Mouse (Mus musculus) ES-E14 (cell line): Measurements from ENCODE around the gene Pxmp4. TPM values are rescaled to one million over a fixed set of nuclear protein-coding genes. Genes with fewer than 3 reads are reported as not detected.

Source experiments
- DNase-seq: peaks from one replicate; pipeline ENCODE4 v3.0.0-alpha.2; 2013; ENCODE audit warnings: low read depth, low spot score
- H3K27ac ChIP-seq: 2 replicates; pipeline ENCODE4 v1.5.1; 2012; ENCODE audit warnings: low read depth, mild to moderate bottlenecking, low read length, moderate library complexity, mixed read lengths; ENCODE audit not compliant: poor library complexity, insufficient read depth, severe bottlenecking
- H3K36me3 ChIP-seq: 2 replicates; pipeline ENCODE4 v1.6.1; 2012; ENCODE audit warnings: mild to moderate bottlenecking, low read length, moderate library complexity, mixed read lengths; ENCODE audit not compliant: control insufficient read depth, poor library complexity, insufficient read depth, severe bottlenecking
- H3K4me1 ChIP-seq, 2 experiments: fragments of 150-350 bp in 1 of 2; sonication (generic) in 1 of 2; 2 replicates each; pipeline ENCODE4 v1.6.1; 2012; ENCODE audit warnings: low read length in 2 of 2, mild to moderate bottlenecking in 1 of 2, mixed read lengths in 1 of 2; ENCODE audit not compliant: control insufficient read depth in 2 of 2, insufficient read depth in 2 of 2, poor library complexity in 1 of 2
- H3K4me3 ChIP-seq, 2 experiments: fragments of 150-350 bp in 1 of 2; sonication (generic) in 1 of 2; 2 replicates each; pipeline ENCODE4 v1.5.1; 2012; ENCODE audit warnings: low read length in 2 of 2, low read depth in 1 of 2, mild to moderate bottlenecking in 1 of 2, mixed read lengths in 1 of 2; ENCODE audit not compliant: insufficient read depth in 1 of 2, poor library complexity in 1 of 2, severe bottlenecking in 1 of 2
- H3K9ac ChIP-seq: 2 replicates; pipeline ENCODE4 v1.6.1; 2012; ENCODE audit warnings: low read depth, mild to moderate bottlenecking, low read length, mixed read lengths; ENCODE audit not compliant: poor library complexity, insufficient read depth, severe bottlenecking
- H3K9me3 ChIP-seq: fragments of 150-350 bp; sonication (generic); 2 replicates; pipeline ENCODE4 v1.6.1; 2012; ENCODE audit warnings: low read depth, mild to moderate bottlenecking, low read length; ENCODE audit not compliant: control insufficient read depth, insufficient read depth
- ZNF384 ChIP-seq: IDR thresholded peaks from 2 replicates; pipeline ENCODE4 v1.6.1; 2012; ENCODE audit warnings: low read depth, low read length, inconsistent platforms
- in situ Hi-C, 2 experiments: fragments of 600-800 bp; cut with MboI; formaldehyde crosslinking; loops; one replicate each; pipeline ENCODE4 v1.15.1; 2025; ENCODE audit warnings: low sequenced_read_pairs in 2 of 2, inconsistent platforms in 1 of 2; ENCODE audit not compliant: unreplicated experiment in 2 of 2
- total RNA-seq: library from RNA; depleted of rRNA; stranded (reverse); fragments of 300-350 nt; gene quantifications from 2 replicates; pipeline ENCODE4 v1.2.3, GENCODE M21; 2012; rRNA removed

Gene Pxmp4
- total RNA-seq, 1 experiment, result 8.6 TPM

GRCm38 (mm10) chr2:154538310-154538709 lies 65.2 kb downstream of the Pxmp4 start:
- H3K36me3 ChIP-seq, result peaks cover 35% of the 10 kb centered on the region
- in situ Hi-C loops, result no loop called here
- no peaks in the 10 kb centered on the region for H3K9me3 ChIP-seq
- H3K4me3 ChIP-seq, result no peak overlapping the region
- H3K9ac ChIP-seq, result no peak overlapping the region
- TF ChIP-seq ZNF384, result no peak
- peaks cover 0 to 2% of the 10 kb centered on the region in 2 experiments; a peak in 1 of 4 replicates for H3K4me1 ChIP-seq
- H3K27ac ChIP-seq, result no peak overlapping the region
- no peak for DNase-seq

Other genes starting within 250 kb of the Pxmp4 start
- gene Cdk5rap1, start 230.7 kb downstream of the Pxmp4 start, total RNA-seq, result 30.0 and 33.2 TPM in 2 replicates
- gene Snta1, start 195.6 kb downstream of the Pxmp4 start, total RNA-seq, result 11.3 and 18.6 TPM in 2 replicates
- gene Cbfa2t2, start 167.2 kb downstream of the Pxmp4 start, total RNA-seq, result 37.6 and 56.4 TPM in 2 replicates
- gene 1700003F12Rik, start 56.6 kb downstream of the Pxmp4 start, total RNA-seq, result 1.7 and 1.9 TPM in 2 replicates
- 0.45 and 1.2 TPM in 2 replicates for gene Actl10, start 51.9 kb downstream of the Pxmp4 start, total RNA-seq
- 5.8 and 9.5 TPM in 2 replicates for gene Necab3, start 44.8 kb downstream of the Pxmp4 start, total RNA-seq
- 13.8 and 16.9 TPM in 2 replicates for gene E2f1, start 33.8 kb downstream of the Pxmp4 start, total RNA-seq
- 3.2 and 4.0 TPM in 2 replicates for gene Zfp341, start 9.6 kb upstream of the Pxmp4 start, total RNA-seq
- 0.67 TPM in 1 of 2 replicates, not detected in the other for gene 4930519P11Rik, start 9.7 kb upstream of the Pxmp4 start, total RNA-seq
- gene Chmp4b, start 48.0 kb upstream of the Pxmp4 start, total RNA-seq, result 60.4 and 94.3 TPM in 2 replicates
- gene Gm14214, start 166.3 kb upstream of the Pxmp4 start, total RNA-seq, result not detected in 2 replicates
- 156 and 209 TPM in 2 replicates for gene Raly, start 187.4 kb upstream of the Pxmp4 start, total RNA-seq
- gene a, start 187.7 kb upstream of the Pxmp4 start, total RNA-seq, result 0.49 TPM in 1 of 2 replicates, not detected in the other